Mouse (Mus musculus) liver, embryonic 11.5 days (tissue): ENCODE results near the gene Vmn2r36. TPM values are rescaled to one million over a fixed set of nuclear protein-coding genes. Genes with fewer than 3 reads are reported as not detected.
"Not testable (repeated sequence)": the region's sequence is repeated elsewhere in the genome, so short reads cannot be mapped to it uniquely, and the experiment has no call there.

Experiments
- ATAC-seq: fragments of 200-750 bp; cut with Nextera tagmentation; replicated peaks from 2 replicates; pipeline ENCODE4 v1.8.0; 2017; ENCODE audit warnings: moderate number of reproducible peaks, mild to moderate bottlenecking, moderate TSS enrichment, moderate library complexity; ENCODE audit not compliant: low FRiP score
- DNase-seq: peaks from one replicate; pipeline ENCODE4 v3.0.0-alpha.2; 2017; ENCODE audit warnings: low spot score
- H3K27ac ChIP-seq: fragments of 300-500 bp; sonication (generic); 2 replicates; pipeline ENCODE4 v1.5.1; 2014; ENCODE audit warnings: mild to moderate bottlenecking, low read depth, low read length, control low read depth
- H3K27me3 ChIP-seq: fragments of 300-500 bp; sonication (generic); replicated peaks from 2 replicates; pipeline ENCODE4 v1.6.1; 2014; ENCODE audit warnings: low read length, mixed read lengths; ENCODE audit not compliant: control insufficient read depth, insufficient read depth
- H3K36me3 ChIP-seq: fragments of 300-500 bp; sonication (generic); 2 replicates; pipeline ENCODE4 v1.6.1; 2014; ENCODE audit warnings: mild to moderate bottlenecking, low read length, moderate library complexity, mixed read lengths; ENCODE audit not compliant: control insufficient read depth, insufficient read depth
- H3K4me1 ChIP-seq: fragments of 300-500 bp; sonication (generic); replicated peaks from 2 replicates; pipeline ENCODE4 v1.6.1; 2014; ENCODE audit warnings: low read length, mixed read lengths; ENCODE audit not compliant: control insufficient read depth, insufficient read depth
- H3K4me2 ChIP-seq: fragments of 300-500 bp; sonication (generic); 2 replicates; pipeline ENCODE4 v1.6.1; 2014; ENCODE audit warnings: mild to moderate bottlenecking, control low read depth, moderate library complexity
- H3K4me3 ChIP-seq: fragments of 300-500 bp; sonication (generic); 2 replicates; pipeline ENCODE4 v1.5.1; 2014; ENCODE audit warnings: low read depth, low read length, control low read depth
- H3K9ac ChIP-seq: fragments of 300-500 bp; sonication (generic); 2 replicates; pipeline ENCODE4 v1.6.1; 2014; ENCODE audit warnings: low read depth, low read length, control low read depth
- H3K9me3 ChIP-seq: fragments of 300-500 bp; sonication (generic); 2 replicates; pipeline ENCODE4 v1.6.1; 2016; ENCODE audit warnings: low read length, inconsistent platforms, mixed read lengths; ENCODE audit not compliant: control insufficient read depth
- WGBS: fragments of 180-500 bp; shearing (Covaris S2); extraction: QIAGEN DNeasy Blood & Tissue Kit; methylation state at CpG from one replicate; pipeline ENCODE4 v1.1.7; 2014; 5-methylcytosine and 5-hydroxymethylcytosine counted together
- polyA plus RNA-seq: library from polyadenylated mRNA; unstranded; fragments of >200 nt; fragmentation: Nextera tagmentation; extraction: Ambion mirVana; gene quantifications from 2 replicates; pipeline ENCODE4 v1.2.1, GENCODE M21; 2014

The Vmn2r36 gene
- not detected in 2 replicates for polyA plus RNA-seq

- not testable (repeated sequence) for DNase-seq, H3K36me3 ChIP-seq, H3K9me3 ChIP-seq, H3K9ac ChIP-seq, H3K4me3 ChIP-seq, H3K4me1 ChIP-seq, H3K27ac ChIP-seq, H3K27me3 ChIP-seq, H3K4me2 ChIP-seq, ATAC-seq
- WGBS = no CpG with 5 or more reads among the region's 1 CpGs
Observed at GRCm38 (mm10) chr7:7902395-7902794, at the start of gene Vmn2r36. Gene Vmn2r36 (minus strand): TSS chr7:7902495.

Other genes with a start within 250 kb of the Vmn2r36 start
- gene Vmn2r34, start 213.0 kb downstream of the Vmn2r36 start, polyA plus RNA-seq = not detected in 2 replicates
- gene Vmn2r35, start 82.6 kb downstream of the Vmn2r36 start, polyA plus RNA-seq = not detected in 2 replicates